Mouse (Mus musculus) testis, adult 2 months (tissue): Measurements from ENCODE around the gene Pon1. TPM values are rescaled to one million over a fixed set of nuclear protein-coding genes. Genes with fewer than 3 reads are reported as not detected.

ENCODE experiments used
- H3K27ac ChIP-seq: fragments of 200-500 bp; 2 replicates; pipeline ENCODE4 v1.5.1; 2012; ENCODE audit warnings: low read depth, low read length; ENCODE audit not compliant: control insufficient read depth, insufficient read depth
- H3K27me3 ChIP-seq: fragments of 200-500 bp; 2 replicates; pipeline ENCODE4 v1.6.1; 2012; ENCODE audit warnings: mild to moderate bottlenecking, low read length, moderate library complexity; ENCODE audit not compliant: control insufficient read depth, insufficient read depth
- H3K36me3 ChIP-seq: fragments of 200-500 bp; 2 replicates; pipeline ENCODE4 v1.6.1; 2012; ENCODE audit warnings: mild to moderate bottlenecking, low read length; ENCODE audit not compliant: control insufficient read depth, insufficient read depth
- H3K4me1 ChIP-seq: fragments of 200-500 bp; 2 replicates; pipeline ENCODE4 v1.6.1; 2012; ENCODE audit warnings: low read length; ENCODE audit not compliant: control insufficient read depth, insufficient read depth
- H3K4me3 ChIP-seq: fragments of 200-500 bp; 2 replicates; pipeline ENCODE4 v1.5.1; 2012; ENCODE audit warnings: low read depth, mild to moderate bottlenecking, low read length, moderate library complexity, mixed read lengths; ENCODE audit not compliant: control insufficient read depth
- CTCF ChIP-seq: fragments of 200-500 bp; IDR thresholded peaks from 2 replicates; pipeline ENCODE4 v1.5.1; 2012; ENCODE audit warnings: low read depth, mild to moderate bottlenecking, inconsistent platforms, low read length, moderate library complexity; ENCODE audit not compliant: control insufficient read depth, insufficient read depth, insufficient replicate concordance
- POLR2A ChIP-seq: fragments of 200-500 bp; IDR thresholded peaks from 2 replicates; pipeline ENCODE4 v1.6.1; 2012; ENCODE audit warnings: low read depth, mild to moderate bottlenecking, inconsistent platforms, low read length, moderate library complexity; ENCODE audit not compliant: control insufficient read depth
- polyA plus RNA-seq: library from polyadenylated mRNA; depleted of rRNA; stranded (reverse); fragments of >200 nt; gene quantifications from 2 replicates; pipeline ENCODE4 v1.2.3, GENCODE M21; 2012

Pon1 gene
- polyA plus RNA-seq, 1 experiment = not detected

DNA sequence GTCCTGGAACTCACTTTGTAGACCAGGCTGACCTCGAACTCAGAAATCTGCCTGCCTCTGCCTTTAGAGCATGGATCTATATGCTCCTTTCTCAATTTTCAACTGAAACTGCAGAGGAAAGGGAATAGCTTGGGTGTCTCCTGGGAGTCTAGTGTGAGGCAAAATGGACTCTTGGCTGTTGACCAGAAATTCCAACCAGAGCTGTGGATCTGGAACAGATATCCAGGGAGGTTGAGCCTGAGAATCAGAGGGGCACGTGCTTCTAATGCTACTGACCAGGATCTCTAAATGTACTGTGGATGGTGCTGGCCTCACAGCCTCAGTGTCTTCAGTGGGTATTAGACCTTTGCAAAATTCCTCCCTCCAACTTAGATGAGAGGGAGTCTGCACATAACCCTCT lies 43.8 kb downstream of the Pon1 start:
- Histone ChIP-seq H3K4me3 (no peak overlapping the region), H3K27ac (no peak overlapping the region), H3K27me3 (no peaks in the 10 kb centered on the region), H3K4me1 (no peaks in the 10 kb centered on the region), H3K36me3 (no peaks in the 10 kb centered on the region)
- no peak for TF ChIP-seq POLR2A
- TF ChIP-seq CTCF = no peak

DNA sequence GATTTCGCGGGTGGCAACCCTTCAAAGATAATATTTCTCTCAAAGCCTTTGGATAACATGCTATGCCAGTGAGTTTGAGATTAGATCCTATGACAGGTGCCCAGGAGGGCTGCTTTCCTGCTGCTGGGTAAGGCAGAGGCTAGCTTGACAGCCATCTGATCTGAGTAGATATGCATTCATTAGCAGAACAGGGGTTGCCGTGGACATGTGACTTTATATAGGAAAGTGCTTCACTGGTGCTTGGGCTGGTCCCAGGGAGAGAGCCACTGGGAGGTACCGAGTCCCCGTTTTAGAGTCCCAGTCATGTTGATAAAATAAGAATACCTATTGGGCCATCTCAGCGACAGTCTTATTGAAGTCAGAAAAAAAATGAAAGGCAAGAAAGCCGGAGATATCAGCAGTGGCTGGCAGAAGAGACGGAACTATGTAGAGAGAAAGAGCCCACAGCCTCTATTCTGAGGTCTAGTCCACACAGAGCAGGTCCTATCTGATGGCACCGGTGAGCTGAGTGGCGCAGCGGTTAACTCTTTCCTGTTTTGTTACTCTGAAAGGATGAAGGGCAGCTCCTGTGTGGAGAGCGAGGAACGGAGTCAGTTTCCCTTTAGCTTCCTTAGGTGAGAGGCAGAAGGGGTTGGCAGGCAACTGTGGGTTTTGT lies 46.1 kb downstream of the Pon1 start:
- no peaks in the 10 kb centered on the region for H3K27me3 ChIP-seq
- H3K4me3 ChIP-seq = no peak overlapping the region
- no peak overlapping the region for H3K27ac ChIP-seq
- H3K36me3 ChIP-seq = no peaks in the 10 kb centered on the region
- no peaks in the 10 kb centered on the region for H3K4me1 ChIP-seq
- no peak for TF ChIP-seq CTCF
- TF ChIP-seq POLR2A = no peak

DNA sequence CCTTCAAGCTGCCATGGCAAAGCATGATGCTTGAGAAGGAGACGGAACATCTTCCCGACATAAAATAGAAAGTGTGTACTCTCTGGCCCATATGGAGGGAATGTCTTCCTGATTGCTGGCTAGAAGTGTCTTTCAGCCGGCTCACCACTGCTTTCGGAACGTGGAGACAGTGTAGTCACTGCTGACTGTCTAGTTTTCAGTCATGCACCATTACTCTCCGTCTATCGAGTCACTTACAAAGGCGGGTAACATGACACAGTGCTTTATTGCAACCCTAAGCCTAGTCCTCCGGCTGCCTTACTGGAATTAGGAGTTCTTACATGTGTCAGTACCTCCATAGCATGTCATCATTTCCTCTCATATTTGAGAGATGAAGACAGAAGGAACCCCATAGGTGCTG lies 54.1 kb downstream of the Pon1 start:
- H3K36me3 ChIP-seq = no peaks in the 10 kb centered on the region
- no peak overlapping the region for H3K27ac ChIP-seq
- no peak overlapping the region for H3K4me3 ChIP-seq
- H3K27me3 ChIP-seq = no peaks in the 10 kb centered on the region
- H3K4me1 ChIP-seq = no peaks in the 10 kb centered on the region
- TF ChIP-seq POLR2A = no peak
- no peak for TF ChIP-seq CTCF

DNA sequence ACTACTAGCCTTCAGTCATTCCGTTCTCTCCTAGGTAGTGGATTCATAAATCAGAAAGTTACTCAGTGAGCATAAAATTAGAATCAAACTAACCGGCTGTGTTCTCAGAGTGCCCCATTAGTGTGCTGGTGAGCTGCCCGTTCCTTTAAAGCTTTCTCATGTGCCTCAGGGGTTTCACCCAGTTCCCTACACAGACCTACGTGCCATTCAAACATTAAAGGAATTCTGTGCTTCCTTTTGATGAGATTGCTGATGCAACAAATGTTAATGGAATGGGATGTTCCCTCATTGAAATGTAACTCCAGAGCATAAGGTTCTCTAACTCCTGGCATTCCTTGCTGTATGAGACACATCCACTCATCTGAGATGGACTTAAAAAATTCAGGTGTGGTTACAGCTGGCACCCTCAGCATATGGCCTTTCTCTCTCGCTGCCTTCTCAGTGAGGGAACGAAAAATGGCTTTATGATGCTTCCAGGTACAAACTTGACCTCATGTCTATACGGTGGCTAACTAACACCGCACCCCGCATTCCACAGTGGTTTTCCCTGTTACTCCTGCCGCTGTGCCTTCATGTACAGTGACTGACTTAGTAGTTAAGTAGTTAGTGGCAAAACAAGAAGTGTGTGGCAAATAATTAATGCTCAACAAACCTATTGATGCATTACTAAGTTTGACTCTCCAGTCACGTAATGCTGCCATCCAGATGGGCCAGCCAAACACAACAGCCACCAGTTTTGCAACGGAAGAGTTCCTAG lies 54.7 kb downstream of the Pon1 start:
- Histone ChIP-seq H3K4me1 (no peaks in the 10 kb centered on the region), H3K27ac (no peak overlapping the region), H3K4me3 (no peak overlapping the region), H3K27me3 (no peaks in the 10 kb centered on the region), H3K36me3 (no peaks in the 10 kb centered on the region)
- no peak for TF ChIP-seq CTCF
- no peak for TF ChIP-seq POLR2A

DNA sequence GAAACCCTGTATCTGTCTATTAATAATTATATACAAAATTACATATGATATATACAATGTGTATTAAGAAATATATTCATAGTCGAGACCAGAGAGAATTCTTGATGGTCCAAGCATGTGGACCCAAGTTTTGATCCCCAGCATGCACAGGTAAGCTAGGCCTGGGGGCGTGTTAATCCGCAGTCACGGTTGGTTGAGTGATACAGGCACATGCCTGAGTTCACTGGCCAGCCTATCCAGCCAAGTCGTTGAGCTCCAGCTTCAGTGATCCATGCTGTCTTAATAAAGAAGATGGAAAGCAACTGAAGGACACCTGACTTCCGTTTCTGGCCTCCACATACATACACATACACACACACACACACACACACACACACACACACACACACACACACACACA lies 57.7 kb downstream of the Pon1 start:
- Histone ChIP-seq H3K4me3 (no peak overlapping the region), H3K36me3 (no peaks in the 10 kb centered on the region), H3K27ac (no peak overlapping the region), H3K4me1 (no peaks in the 10 kb centered on the region), H3K27me3 (no peaks in the 10 kb centered on the region)
- TF ChIP-seq CTCF (no peak), POLR2A (no peak)

DNA sequence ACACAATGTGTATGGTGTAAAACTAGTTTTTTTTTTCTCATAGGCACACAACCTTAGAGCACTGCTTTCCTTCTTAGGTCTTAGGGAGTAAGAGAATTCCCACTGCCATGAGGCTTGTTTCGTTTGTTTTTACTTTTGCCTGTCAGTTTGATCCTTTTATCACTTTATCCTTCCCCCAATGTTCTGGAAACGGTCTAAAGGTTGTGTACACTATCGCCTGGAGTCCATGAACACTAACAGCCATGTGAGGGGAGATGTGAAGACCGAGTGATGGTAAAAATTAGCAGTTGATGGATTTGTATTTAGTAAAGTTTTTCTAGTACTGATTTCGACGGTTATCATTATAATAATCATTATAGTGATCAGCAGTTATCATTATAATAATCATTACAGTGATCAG lies 58.8 kb downstream of the Pon1 start:
- no peaks in the 10 kb centered on the region for H3K4me1 ChIP-seq
- no peak overlapping the region for H3K4me3 ChIP-seq
- TF ChIP-seq CTCF (no peak), POLR2A (no peak)
- H3K36me3 ChIP-seq = no peaks in the 10 kb centered on the region
- H3K27me3 ChIP-seq = no peaks in the 10 kb centered on the region
- no peak overlapping the region for H3K27ac ChIP-seq

DNA sequence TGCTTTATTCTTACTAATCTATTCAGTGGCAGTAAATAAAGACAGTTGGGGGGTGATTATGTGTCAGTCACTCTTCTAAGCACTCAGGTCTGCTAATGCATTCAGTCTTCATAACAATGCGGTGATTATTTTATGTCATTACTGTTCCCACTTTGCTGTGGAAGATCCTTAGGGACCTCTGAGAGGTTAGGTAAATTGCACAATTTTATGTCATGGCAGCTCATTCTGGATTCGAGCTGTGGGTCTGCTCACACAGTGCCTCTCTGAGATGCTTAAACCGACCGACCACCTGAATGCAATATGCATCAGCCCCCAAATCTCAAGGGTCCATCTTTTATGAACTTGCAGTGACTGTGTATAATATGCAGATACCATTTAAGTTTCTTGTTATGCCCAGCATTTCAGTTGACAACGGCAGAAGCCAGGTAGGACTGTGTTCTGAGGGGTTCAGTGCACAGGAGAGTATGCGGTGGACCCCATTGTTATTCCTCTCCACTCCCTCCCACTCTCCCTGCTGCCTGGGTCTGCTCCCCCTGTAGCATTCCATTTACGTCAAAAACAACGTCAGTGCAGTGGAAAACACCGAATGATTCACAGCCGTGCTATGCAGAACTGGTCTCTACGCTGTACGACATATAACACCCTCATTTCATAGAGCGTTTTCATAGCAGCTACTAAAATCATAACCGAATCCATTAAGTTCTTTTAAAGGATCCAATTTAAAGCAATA lies 64.2 kb downstream of the Pon1 start:
- no peaks in the 10 kb centered on the region for H3K36me3 ChIP-seq
- no peak overlapping the region for H3K27ac ChIP-seq
- H3K4me3 ChIP-seq = no peak overlapping the region
- TF ChIP-seq POLR2A (no peak), CTCF (no peak)
- H3K27me3 ChIP-seq = no peaks in the 10 kb centered on the region
- H3K4me1 ChIP-seq = no peaks in the 10 kb centered on the region
